Comparison of ENCODE assay signal across 1 mouse cellular context in the genomic region with DNA sequence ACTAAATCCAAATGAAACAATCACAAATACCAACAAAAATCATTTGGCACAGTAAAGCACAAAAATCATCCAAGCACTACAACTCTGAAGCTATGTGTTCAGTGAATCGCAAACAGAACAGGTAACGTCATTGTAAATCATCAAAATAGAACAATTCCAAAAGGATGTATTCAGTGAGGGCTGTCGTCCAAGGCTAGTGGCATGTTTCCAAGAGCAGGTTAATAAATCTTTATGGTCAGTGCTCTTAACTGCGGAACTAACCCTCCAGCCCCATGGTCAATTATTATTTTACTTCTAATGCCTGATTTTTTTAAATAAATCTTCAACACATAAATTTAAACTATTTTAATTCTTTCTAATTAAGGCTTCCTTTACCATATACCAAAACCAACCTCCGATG. TPM values are rescaled to one million over a fixed set of nuclear protein-coding genes. Genes with fewer than 3 reads are reported as not detected.
"Had no signal": no experiment of that assay in that cellular context is flagged by ENCODE, and none has a peak within 500 bp of the region (broad histone marks: within the 10 kb centered on the region; RNA-seq: fewer than 3 reads in every experiment).

No protein-coding gene starts in this region.

RNA-seq across cellular contexts. Expression of a gene that starts 51.0 kb away (rescaled TPM):
- polyA plus RNA-seq: hindbrain, embryonic 11.5 days had no signal
